Mouse (Mus musculus): ENCODE results near the gene D630003M21Rik. TPM values are rescaled to one million over a fixed set of nuclear protein-coding genes. Genes with fewer than 3 reads are reported as not detected.

D630003M21Rik gene
- total and polyA plus RNA-seq, 2 experiments from 2014 or later: 1.1 to 5.5 TPM

DNA sequence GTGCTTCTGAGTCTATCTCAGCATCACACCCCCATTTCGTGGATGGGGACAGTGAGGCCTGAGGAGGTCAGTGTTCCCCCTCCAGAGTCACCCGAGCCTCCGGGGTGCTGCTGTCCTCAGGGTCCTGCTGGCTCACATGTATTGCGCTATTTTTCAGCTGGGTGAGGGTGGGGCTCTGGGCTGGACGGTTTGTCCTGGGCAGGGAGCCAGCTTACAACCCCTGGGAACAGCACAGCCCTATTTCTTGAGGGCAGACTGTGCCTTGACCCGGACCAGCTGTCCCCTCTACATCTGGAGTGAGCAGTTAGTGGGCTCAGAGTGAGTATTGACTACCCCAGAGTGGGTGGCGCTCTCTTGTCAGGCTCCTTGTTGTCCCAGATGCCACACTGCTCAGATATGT is 37.9 kb downstream of the D630003M21Rik start:
- Histone ChIP-seq H3K27ac (ENCODE audit: low read depth, low read length) (no peak overlapping the region), H3K9me3 (ENCODE audit: low read length) (no peaks in the 10 kb centered on the region), H3K4me1 (ENCODE audit: insufficient read depth, low read length) (peaks cover 20% of the 10 kb centered on the region; the same call in 1 of the 2 replicates), H3K4me3 (ENCODE audit: low read depth, low read length) (no peak overlapping the region), H3K9ac (replicated peaks; ENCODE audit: low read length, poor library complexity, severe bottlenecking) (no peak overlapping the region), H3K36me3 (ENCODE audit: insufficient read depth, low read length) (no peaks in the 10 kb centered on the region), H3K4me2 (ENCODE audit: low read depth, low read length, poor library complexity, severe bottlenecking) (no peak overlapping the region), H3K27me3 (ENCODE audit: insufficient read depth, low read length) (no peaks in the 10 kb centered on the region)
- ATAC-seq (ENCODE audit: low FRiP score) (no peak), DNase-seq (ENCODE audit: low spot score) (no peak)
- 68% methylated on average over 7 of the region's 7 CpGs for whole genome bisulfite sequencing
- TF ChIP-seq CTCF (IDR thresholded peaks at IDR 0.05): no peak

DNA sequence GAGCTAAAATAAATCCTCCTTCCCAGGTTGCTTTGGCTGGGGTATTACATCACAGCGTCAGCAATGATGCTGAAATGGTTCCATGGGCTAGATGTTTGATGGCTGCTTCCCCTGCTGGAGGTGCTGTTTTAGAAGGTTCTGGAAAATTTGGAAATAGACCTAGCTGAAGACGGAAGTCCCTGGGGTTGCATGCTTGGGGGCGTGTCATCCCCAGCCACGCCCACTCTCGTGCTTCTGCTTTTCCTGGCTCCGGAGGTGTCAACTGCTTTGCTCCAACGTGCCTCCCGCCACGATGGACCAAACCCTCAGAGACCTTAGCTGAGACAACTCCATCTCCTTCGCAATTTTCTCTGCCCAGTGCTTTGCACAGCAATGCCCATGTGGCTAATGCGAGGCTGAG is 39.6 kb downstream of the D630003M21Rik start:
- H3K9ac ChIP-seq (replicated peaks; ENCODE audit: low read length, poor library complexity, severe bottlenecking): no peak overlapping the region
- H3K4me1 ChIP-seq (ENCODE audit: insufficient read depth, low read length): peaks cover 17% of the 10 kb centered on the region; the same call in 1 of the 2 replicates
- 79% methylated on average over 11 of the region's 11 CpGs for WGBS
- no peak overlapping the region for H3K4me2 ChIP-seq (ENCODE audit: low read depth, low read length, poor library complexity, severe bottlenecking)
- no peak for DNase-seq (ENCODE audit: low spot score)
- ATAC-seq (ENCODE audit: low FRiP score): no peak
- no peaks in the 10 kb centered on the region for H3K36me3 ChIP-seq (ENCODE audit: insufficient read depth, low read length)
- H3K27ac ChIP-seq (ENCODE audit: low read depth, low read length): no peak overlapping the region
- no peak overlapping the region for H3K4me3 ChIP-seq (ENCODE audit: low read depth, low read length)
- no peak for TF ChIP-seq CTCF (IDR thresholded peaks at IDR 0.05)
- no peaks in the 10 kb centered on the region for H3K9me3 ChIP-seq (ENCODE audit: low read length)
- H3K27me3 ChIP-seq (ENCODE audit: insufficient read depth, low read length): no peaks in the 10 kb centered on the region

DNA sequence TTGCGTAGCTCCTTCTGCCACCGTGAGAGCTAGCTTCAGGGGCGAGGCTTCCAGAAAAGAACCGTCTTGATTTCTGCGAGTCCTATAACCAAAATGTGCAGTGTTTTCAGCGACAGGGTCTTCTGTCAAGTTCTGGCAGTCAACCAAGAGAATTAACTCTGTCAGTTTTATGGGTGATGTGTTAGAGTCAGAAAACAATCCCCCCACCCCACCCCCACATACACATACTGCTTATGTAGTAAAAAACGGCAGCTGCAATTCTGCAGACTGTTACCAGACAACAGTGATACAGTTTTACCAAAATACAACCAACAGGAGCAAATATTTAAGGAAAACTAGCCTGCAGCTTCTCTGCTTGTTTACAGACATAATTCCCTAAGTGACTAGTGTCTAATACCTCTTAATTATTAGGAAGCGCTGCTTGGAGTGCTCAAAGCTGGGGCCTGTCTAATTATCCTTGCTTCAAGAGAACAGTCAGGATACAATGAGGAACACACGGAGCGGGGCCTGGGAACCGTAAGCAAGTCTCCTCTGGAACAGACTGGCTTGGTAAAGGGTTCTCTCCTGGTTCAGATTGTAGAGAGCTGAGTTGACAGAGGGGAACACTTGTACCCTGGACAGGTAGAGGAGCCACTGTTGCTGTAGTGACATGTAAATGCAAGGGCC is 42.7 kb downstream of the D630003M21Rik start:
- no peaks in the 10 kb centered on the region for H3K4me1 ChIP-seq (ENCODE audit: insufficient read depth, low read length)
- no peaks in the 10 kb centered on the region for H3K9me3 ChIP-seq (ENCODE audit: low read length)
- 67% methylated on average over 11 of the region's 11 CpGs for WGBS
- DNase-seq (ENCODE audit: low spot score) (no peak), ATAC-seq (ENCODE audit: low FRiP score) (no peak)
- H3K27me3 ChIP-seq (ENCODE audit: insufficient read depth, low read length): no peaks in the 10 kb centered on the region
- no peak overlapping the region for H3K4me3 ChIP-seq (ENCODE audit: low read depth, low read length)
- TF ChIP-seq CTCF (IDR thresholded peaks at IDR 0.05): no peak
- no peak overlapping the region for H3K4me2 ChIP-seq (ENCODE audit: low read depth, low read length, poor library complexity, severe bottlenecking)
- no peaks in the 10 kb centered on the region for H3K36me3 ChIP-seq (ENCODE audit: insufficient read depth, low read length)
- H3K9ac ChIP-seq (replicated peaks; ENCODE audit: low read length, poor library complexity, severe bottlenecking): no peak overlapping the region
- H3K27ac ChIP-seq (ENCODE audit: low read depth, low read length): peak overlapping the region; percentile 27

DNA sequence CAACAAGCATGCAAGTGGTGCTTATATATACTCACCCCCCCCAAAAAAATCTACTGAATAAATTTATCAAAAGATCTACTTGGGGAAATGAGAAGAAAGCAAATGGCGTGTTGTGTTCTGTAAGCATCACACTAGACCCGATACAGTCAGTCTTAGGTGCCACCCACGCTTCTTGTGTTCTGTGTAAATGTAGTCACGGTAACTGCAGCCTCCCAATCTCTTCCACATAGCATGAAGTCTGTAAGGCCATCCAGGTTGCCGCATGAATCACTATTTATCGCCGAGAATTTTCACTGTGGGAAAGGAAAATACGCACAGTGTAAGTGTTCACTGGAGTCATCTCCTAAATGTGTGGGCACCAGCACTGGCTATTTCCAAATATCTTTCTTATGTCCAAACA is 45.8 kb downstream of the D630003M21Rik start:
- TF ChIP-seq CTCF (IDR thresholded peaks at IDR 0.05): no peak
- H3K4me1 ChIP-seq (ENCODE audit: insufficient read depth, low read length): no peaks in the 10 kb centered on the region
- no peak overlapping the region for H3K4me2 ChIP-seq (ENCODE audit: low read depth, low read length, poor library complexity, severe bottlenecking)
- H3K4me3 ChIP-seq (ENCODE audit: low read depth, low read length): no peak overlapping the region
- H3K27ac ChIP-seq (ENCODE audit: low read depth, low read length): no peak overlapping the region
- H3K9ac ChIP-seq (replicated peaks; ENCODE audit: low read length, poor library complexity, severe bottlenecking): no peak overlapping the region
- H3K27me3 ChIP-seq (ENCODE audit: insufficient read depth, low read length): no peaks in the 10 kb centered on the region
- H3K9me3 ChIP-seq (ENCODE audit: low read length): no peaks in the 10 kb centered on the region
- no peaks in the 10 kb centered on the region for H3K36me3 ChIP-seq (ENCODE audit: insufficient read depth, low read length)
- ATAC-seq (ENCODE audit: low FRiP score): no peak
- DNase-seq (ENCODE audit: low spot score): no peak
- 90% methylated on average over 8 of the region's 8 CpGs for WGBS

DNA sequence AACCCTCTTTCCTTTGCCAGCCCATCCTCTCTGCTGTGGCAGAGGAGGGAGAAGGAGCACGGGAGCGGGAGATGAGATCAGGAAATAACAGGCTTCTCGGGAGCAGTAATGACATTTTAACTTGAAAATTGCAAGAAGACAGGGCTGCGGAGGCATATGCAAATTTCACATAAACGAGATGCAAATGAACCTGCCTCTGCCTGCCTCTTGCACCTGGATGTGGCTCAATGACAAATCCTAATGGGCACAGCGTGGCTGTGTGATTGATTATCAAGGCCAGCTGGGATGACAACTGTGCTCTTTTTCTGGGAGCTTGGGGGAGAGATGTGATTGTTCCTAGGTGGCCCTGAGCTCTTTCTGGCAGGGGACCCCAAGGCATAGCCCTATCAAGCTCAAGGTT is 47.1 kb downstream of the D630003M21Rik start:
- Histone ChIP-seq H3K27ac (ENCODE audit: low read depth, low read length) (peak overlapping the region; percentile 43; the same call in 1 of the 2 replicates), H3K4me2 (ENCODE audit: low read depth, low read length, poor library complexity, severe bottlenecking) (no peak overlapping the region), H3K36me3 (ENCODE audit: insufficient read depth, low read length) (no peaks in the 10 kb centered on the region), H3K9me3 (ENCODE audit: low read length) (no peaks in the 10 kb centered on the region), H3K4me1 (ENCODE audit: insufficient read depth, low read length) (no peaks in the 10 kb centered on the region), H3K4me3 (ENCODE audit: low read depth, low read length) (no peak overlapping the region), H3K9ac (replicated peaks; ENCODE audit: low read length, poor library complexity, severe bottlenecking) (0 out of 2 replicates have a peak overlapping the region, but pooled peaks have one; percentile 2), H3K27me3 (ENCODE audit: insufficient read depth, low read length) (no peaks in the 10 kb centered on the region)
- WGBS: 43% methylated on average over 6 of the region's 6 CpGs
- TF ChIP-seq CTCF (IDR thresholded peaks at IDR 0.05): no peak
- DNase-seq (ENCODE audit: low spot score): no peak
- no peak for ATAC-seq (ENCODE audit: low FRiP score)

DNA sequence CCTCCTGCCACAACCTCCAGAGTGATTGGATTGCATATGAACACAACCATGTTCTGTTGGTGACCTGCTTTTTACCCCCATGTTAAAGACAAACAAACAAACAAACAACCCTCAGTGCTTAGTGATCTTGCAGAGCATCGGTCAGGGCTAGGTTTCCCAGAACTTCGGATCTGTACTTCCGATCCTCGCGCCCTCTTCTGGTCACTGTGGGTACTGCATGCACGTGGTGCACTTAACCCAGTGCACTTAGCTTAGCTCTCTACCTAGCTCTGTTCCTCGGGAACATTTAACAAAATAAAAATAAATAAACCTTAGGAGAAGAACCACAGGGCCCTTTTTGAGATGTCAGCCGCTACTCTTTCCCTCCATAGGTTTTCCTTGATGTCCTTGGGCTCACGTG is 48.2 kb downstream of the D630003M21Rik start:
- no peak for ATAC-seq (ENCODE audit: low FRiP score)
- Histone ChIP-seq H3K9me3 (ENCODE audit: low read length) (no peaks in the 10 kb centered on the region), H3K4me1 (ENCODE audit: insufficient read depth, low read length) (no peaks in the 10 kb centered on the region), H3K27me3 (ENCODE audit: insufficient read depth, low read length) (no peaks in the 10 kb centered on the region), H3K9ac (replicated peaks; ENCODE audit: low read length, poor library complexity, severe bottlenecking) (no peak overlapping the region), H3K36me3 (ENCODE audit: insufficient read depth, low read length) (no peaks in the 10 kb centered on the region), H3K27ac (ENCODE audit: low read depth, low read length) (no peak overlapping the region), H3K4me2 (ENCODE audit: low read depth, low read length, poor library complexity, severe bottlenecking) (no peak overlapping the region), H3K4me3 (ENCODE audit: low read depth, low read length) (no peak overlapping the region)
- DNase-seq (ENCODE audit: low spot score): peak; percentile 60
- TF ChIP-seq CTCF (IDR thresholded peaks at IDR 0.05): peak; percentile 85
- 49% methylated on average over 9 of the region's 9 CpGs for WGBS

All from midbrain, postnatal 0 days (tissue).